Mouse (Mus musculus) layer of hippocampus, adult 18-20 months (tissue): ENCODE results near the gene Acot12. TPM values are rescaled to one million over a fixed set of nuclear protein-coding genes. Genes with fewer than 3 reads are reported as not detected.
"Not testable (repeated sequence)": the region's sequence is repeated elsewhere in the genome, so short reads cannot be mapped to it uniquely, and the experiment has no call there.

Experiments
- DNase-seq, 2 experiments: peaks; one replicate each; pipeline ENCODE4 v3.0.0; 2022; ENCODE audit warnings: low spot score in 2 of 2
- total RNA-seq, 2 experiments: library from RNA; stranded (reverse); gene quantifications; 2 replicates each; pipeline ENCODE4 v1.2.3; 2021

Gene Acot12
- total RNA-seq, 2 experiments from 2014 or later: 0.42 to 1.1 TPM

DNA sequence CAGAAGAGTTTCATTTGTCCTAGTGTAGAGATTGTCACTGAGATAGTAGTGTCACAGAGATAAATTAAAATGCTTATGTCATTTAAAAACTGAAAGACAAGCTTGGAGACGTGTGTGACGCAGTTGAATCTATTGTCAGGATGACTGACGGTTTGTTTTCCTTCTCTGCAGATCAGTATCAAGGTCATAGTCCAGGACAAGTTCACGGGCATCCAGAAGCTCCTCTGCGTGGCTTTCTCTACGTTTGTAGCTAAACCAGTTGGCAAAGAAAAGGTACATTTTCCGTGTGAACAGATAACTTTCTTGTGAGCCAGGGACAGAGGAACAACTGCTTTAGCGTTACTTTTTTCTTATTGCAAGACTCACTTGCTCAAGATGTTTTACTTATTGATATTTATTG, 18.5 kb downstream of the Acot12 start:
- no peak for DNase-seq

DNA sequence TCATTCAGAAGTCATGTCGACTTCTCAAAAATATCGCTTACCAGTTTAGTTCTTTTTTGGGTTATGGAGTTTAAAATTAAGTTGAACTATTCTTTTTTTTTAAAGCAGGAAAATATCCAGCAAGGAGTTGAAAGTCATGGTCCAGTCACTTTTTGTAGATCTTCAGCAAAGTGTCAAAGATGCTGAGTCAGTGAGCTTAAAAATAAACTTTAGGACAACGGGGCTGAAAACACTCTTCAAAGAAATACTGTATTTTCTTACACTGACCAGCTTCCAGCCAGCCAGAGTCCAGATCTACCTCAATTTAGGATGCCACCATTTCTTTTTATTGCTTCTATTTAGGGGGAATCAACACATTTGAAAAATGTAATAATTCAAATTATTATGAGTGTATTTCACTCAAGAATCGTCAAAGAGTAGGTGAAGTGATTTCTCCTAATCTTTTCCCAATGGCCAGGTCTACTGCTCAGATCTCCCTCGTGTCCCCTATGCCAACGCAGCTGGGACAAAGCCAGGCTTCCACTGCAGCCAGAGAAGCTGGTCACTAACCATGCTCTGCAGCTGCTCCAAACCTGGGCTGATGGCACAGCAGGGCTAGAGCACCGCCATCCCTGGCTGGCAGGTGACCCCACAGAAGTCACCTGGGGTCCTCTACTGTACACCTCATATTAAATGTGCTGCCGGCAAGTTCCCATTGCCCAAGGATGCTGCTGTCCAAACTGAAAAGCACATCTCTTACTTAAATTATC, 19.2 kb downstream of the Acot12 start:
- no peak for DNase-seq

DNA sequence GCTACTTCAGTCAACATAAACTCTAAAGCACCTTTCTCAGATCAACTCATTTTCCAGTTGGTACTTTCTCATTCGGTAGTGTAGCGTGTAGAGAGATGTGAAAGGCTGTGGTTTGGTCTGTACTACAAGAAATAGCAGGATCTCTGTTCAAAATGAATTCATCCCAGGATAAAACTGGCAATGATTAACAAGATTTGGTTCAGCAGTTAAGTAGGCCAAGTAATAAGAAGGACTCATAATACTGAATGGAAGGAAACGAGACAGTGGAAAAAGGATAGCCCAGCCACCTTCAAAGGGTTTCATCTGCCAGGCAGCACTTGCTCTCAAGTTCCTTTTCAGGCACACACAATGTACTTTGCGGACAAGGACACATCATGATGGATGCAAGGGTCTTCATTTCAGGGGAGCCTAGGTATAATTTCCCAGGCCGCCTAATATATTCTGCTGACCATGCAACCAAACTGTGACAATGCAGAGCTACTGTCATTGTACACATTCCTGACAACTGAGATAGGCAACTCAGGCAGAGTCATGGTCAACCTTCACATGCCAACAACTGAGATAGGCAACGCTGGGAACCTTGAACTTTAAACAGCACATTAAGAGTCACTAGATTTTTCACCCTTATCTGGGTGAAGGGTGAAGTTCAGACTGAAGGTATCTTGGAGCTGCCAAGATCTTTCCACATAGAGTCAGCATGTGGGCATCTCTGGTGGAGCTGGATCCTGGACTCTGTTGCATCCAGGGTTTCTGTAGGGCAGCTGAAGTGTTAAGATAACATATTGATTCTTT, 20.5 kb downstream of the Acot12 start:
- no peak for DNase-seq

- not testable (repeated sequence) for DNase-seq
These were observed 22.3 kb downstream of the Acot12 start for GRCm38 (mm10) chr13:91763654-91764053.

DNA sequence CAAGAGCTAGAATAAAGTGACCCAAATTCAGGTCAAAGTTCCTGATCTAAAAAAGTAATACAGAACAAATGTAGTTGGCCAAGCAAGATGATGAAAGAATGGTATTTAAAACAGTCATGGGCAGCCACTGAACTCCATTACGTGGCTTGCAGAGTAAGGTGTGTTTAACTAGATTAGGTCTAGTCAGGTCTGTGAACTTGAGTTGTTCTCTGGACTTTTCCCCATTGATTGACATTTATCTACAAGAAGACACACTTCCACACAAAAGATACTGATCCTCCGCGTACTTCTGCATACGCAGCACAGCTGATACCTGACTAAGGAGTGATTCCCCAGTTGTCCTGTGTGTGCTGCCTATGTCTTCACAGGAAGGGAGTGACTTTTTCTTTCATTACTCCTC, 24.3 kb downstream of the Acot12 start:
- DNase-seq: no peak

DNA sequence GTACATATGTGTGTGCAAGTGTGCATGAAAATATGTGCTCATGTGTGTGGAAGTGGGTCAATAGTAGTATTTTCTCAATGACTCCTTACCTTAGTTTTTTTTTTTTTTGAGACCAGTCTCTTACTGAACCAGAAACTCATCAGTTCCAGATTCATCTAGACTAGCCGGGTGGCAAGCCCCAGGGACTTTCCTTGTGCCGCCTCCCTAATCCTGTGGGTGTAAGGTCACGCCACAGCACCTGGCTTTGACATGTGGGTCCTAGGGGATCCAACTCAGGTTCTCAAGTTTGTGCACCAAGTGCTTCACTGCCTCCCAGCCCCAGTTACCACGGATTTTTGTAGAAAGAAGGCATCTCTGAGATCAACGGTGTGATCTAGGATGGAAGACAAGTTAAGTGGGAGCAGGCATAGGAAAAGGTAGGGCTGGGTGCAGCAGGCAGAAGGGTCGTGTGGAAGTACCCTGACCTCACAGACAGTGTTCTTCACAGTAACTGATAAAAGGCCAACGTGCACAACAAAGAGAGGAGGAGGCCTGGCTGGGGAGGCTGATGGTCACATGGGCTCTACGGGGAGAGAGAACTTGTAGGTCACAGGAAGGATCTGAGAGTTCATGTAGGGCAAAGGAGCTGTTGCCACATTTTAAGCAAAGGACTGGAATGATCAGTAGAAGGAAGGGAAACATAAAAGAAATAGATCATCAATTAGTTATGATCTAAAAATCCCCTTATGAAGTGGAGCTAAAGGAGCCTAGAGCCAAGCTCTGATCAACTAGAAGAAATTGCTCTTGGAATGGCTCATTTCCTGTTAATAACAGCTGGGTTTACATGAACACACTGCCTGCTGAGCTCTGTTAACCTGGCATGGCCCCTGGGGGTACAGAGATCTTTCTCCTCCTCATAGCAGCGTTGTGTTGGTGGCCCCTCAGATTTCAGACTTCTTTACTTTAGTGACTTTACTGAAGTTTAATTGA, 27.7 kb downstream of the Acot12 start:
- no peak for DNase-seq

DNA sequence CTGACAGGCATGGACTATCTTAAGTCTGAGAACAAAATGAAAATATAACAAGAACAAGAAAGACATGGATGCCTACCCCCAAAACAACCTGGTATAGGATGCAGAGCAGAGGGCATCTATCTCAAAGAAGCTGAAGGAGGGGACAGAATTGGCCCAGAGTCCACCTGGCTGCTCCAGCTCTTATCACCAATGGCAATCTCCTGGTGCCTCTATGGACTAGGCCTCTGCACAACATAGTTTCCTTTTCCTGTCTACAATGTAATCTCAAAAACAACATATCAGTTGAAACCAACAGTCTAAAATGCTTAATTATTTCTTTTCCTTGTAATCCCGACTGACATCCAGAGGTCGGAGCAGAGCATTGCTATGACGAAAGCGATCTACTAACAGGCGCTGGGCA, 36.8 kb downstream of the Acot12 start:
- no peak for DNase-seq

- no peak for DNase-seq
These were observed 38.6 kb downstream of the Acot12 start for GRCm38 (mm10) chr13:91779892-91780291.

GRCm38 (mm10) chr13:91792035-91792434, 50.7 kb downstream of the Acot12 start:
- no peak for DNase-seq

DNA sequence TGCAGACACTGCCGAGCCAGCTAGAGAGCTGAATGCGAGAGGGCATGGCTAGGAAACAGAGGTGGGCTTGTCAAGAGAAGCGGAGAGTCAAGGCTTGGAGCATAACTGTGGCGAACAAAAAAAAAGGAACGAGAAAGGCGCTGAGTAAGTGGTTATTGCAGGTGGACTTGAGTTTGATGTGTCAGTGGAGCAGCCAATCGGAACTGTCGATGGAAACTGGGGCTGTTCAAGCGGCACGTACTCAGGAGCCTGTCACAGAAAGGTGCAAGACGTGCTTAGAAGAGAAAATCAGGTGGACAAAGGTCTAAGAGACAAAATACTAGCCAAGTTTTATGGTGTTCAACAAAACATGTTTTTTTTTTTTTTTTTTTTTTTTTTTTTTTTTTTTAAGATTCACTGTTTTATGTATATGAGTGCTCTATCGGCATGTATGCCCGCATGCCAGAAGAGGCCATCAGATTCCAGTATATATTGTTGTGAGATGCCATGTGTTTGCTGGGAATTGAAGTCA, 53.7 kb downstream of the Acot12 start:
- no peak for DNase-seq

DNA sequence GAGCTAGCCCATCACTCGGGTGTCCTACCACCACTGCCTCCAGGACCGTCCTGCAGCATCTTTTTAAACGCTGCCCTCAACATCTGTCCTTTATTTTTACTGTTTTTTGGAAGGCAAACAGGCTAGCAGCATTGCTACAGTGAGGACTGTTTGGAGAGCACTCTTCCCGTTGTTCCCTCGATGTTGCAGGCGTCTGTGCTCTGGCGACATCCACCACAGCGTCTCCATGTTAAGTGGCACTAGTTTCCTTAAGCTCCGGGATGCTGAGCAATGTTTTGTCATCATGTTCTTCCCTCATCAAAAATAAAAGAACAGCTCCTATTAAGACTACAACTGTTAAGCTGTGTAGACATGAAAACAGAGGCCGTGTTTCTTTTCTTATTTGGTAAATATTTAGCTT, 54.3 kb downstream of the Acot12 start:
- DNase-seq: no peak

GRCm38 (mm10) chr13:91796003-91796402, 54.7 kb downstream of the Acot12 start:
- no peak for DNase-seq

DNA sequence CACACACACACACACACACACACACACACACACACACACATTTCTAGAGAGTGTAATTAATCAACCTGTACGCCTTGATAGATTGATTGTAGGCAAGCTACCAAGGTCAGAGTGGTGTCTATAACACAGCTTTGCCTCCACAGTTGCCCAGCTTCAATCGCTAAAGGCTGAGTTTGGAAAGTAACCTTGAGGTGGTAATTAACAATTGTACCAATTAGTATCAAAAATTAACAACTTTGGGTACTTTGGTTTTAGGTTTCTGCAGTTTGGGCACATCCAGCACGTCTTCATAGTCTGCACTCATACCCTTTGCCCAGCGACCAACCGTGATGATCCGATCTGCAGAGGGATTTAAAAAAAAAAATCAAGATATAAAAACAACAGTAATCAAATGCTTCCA, 55.6 kb downstream of the Acot12 start:
- no peak for DNase-seq

DNA sequence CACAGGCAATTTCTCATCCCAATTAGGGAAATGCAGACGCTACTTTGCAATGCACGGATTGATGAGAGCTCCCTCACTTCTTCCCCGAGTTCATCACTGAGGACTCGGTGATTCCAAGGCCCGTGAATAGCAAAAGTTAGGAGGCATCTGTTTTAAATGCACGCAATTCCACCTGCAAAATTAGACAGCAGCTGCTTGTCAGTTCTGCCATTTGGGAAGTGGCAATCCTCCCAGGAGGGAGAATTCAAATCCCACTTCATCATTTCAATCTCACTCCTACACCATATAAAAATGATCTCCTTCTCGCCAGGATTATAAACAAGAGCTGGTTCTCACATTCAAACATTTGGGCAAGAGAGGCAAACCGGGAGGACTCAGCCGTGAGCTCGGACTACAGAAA, 56.1 kb downstream of the Acot12 start:
- DNase-seq: peak; percentile 20 to 50

DNA sequence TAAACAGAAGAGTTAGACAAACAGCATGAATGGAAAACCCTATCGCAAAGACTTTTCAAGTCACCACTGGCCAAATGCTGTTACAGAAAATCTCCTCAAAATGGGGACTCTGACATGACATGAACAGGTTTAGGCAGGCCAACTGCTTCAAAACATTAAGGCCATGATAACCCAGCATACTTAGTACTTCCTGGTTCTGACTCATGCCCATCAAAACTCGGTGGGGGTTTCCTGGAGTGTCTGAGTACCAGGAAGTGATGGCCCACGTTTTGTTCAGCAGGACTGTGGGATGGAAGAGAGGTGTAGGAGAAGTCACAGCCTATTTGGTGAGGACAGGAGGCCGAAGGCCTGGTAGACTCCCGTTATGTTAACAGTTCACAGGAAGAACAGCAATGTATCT, 60.4 kb downstream of the Acot12 start:
- no peak for DNase-seq

DNA sequence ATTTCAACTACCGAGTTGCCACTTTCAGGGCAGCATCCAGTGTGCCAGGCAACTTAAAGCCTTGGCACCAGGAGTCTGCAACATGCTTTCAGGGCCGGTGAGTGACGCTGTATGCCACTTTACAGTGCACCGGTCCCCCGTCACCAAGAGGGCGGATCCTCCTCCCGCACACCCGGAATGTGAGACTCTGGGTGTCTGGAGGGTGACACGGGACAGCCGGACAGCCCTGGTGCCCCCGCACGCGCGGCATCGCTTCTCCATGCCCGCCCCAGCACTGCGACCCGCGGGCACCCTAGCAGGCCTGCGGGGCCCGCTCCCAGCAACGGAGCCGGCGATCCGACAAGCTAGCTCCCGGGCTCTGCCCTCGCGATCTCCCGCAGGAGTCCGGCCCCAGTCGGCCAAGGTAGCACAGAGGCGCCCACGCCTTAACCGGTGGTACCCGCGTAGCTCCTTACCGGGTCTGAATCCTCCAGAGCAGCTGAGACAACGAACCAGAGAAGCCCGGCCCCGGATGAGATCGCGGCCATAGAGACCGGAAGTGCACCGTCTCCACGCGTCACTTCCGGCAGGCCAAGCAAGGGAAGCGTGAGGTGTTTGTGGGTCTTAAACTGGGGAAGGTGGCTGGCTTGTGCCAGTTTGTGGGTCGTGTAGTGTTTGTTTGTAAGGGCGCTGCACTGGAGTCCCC, 66.0 kb downstream of the Acot12 start, which contains the start of gene Zcchc9:
TSS of gene Zcchc9 (minus strand) at position 551 of the 685 bp plus-strand sequence.
- peak; percentile 87 to 94 for DNase-seq

DNA sequence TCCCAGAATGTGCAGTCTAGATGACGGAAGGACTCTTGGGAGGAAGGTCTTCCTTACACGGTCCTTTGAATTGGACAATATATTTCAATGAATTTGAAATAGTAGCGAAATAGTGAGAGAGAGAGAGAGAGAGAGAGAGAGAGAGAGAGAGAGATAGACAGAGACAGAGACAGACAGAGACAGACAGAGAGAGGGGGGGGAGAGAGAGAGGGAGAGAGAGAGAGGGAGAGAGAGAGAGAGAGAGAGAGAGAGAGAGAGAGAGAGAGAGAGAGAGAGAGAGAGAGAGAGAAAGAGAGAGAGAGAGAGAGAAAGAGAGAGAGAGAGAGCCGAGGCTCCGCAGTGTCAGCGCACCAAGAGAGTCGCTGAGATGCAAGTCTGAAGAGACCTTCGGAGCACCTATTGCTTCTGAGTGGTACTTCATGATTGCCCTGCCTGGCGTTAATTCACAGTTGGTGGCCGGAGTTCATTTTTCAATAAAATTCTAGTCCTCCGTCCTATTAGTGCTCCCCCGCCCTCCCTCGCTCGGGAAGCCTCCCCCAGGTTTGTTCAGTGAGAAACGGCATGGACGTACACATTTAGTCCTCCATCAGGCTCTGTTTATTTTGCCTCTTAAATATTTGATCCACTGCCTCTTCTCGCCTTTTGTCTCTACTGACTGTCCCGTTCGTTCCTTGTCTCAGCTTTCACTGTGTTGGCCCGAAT, 66.7 kb downstream of the Acot12 start:
- no peak for DNase-seq

DNA sequence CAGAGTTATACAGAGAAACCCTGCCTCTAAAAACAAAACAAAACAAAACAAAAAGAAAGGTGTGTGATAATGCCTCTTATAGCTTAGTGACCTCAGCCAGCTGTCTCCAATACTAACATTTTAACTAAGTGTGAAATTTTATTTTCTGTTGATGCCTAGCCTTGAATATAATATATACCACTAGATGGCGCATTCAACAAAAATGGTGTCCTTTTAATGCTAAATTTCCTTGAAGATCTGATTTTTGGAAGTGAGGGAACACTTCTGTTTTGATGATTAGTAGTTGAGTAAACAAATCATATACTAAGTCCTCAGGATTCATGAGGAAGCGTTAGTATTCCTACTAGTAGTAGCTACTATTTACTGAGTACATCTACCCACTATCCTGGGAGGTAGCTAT, 68.2 kb downstream of the Acot12 start:
- DNase-seq: peak in 1 of 2 experiments; percentile 19

GRCm38 (mm10) chr13:91814670-91815069, 73.4 kb downstream of the Acot12 start:
- no peak for DNase-seq

DNA sequence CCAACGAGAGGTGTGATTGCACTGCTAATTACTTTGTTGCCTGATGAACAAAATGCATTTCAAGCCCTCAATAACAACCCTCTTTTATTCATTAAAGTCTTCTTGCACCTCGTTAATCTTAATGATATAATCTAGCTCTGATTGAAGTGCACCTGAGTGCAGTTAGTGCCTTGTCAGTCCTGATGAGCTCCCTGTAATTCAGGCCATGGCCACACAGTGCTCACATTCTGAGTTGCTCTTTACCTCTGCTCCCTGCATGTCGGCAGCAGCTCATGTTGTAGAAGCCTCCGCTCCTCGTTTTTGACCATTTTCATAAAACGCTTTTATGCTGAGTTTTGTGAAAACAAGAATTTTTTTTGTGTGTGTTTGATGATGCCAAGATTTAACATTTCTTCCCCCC, 82.4 kb downstream of the Acot12 start:
- no peak for DNase-seq
